Mouse (Mus musculus) monocyte, adult 2 months (primary cell): ENCODE measurements around the gene Gm12845.
"Not testable (repeated sequence)": the region's sequence is repeated elsewhere in the genome, so short reads cannot be mapped to it uniquely, and the experiment has no call there.

Experiments
- DNase-seq, 2 experiments: peaks; one replicate each; pipeline ENCODE4 v3.0.0; 2022; ENCODE audit warnings: low spot score in 2 of 2, low read depth in 1 of 2

The Gm12845 gene

GRCm38 (mm10) chr4:117724112-117724511 is at the start of gene Gm12845:
TSS of gene Gm12845 (plus strand) at chr4:117724412.
- DNase-seq: no peak

DNA sequence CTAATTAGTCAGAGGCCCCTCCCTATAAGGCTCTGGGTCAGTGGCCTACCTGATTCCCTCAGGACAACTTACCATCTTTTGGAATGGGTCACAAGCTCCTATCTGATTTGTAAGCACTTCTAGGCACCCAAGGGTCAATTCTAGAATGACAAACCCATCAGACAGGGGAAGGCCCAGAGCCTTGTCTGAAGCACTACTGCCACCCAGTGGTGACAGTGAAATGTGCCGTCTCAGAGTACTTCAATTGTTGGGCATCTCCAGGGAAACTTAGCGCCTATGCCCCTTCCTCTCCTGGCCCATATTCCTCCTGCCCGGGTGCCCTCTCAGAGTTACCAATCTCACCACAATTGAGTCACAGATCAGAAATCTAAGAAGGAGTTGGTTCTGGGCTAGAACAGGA is 47.3 kb upstream of the Gm12845 start:
- DNase-seq: peak in 1 of 2 experiments; percentile 44

DNA sequence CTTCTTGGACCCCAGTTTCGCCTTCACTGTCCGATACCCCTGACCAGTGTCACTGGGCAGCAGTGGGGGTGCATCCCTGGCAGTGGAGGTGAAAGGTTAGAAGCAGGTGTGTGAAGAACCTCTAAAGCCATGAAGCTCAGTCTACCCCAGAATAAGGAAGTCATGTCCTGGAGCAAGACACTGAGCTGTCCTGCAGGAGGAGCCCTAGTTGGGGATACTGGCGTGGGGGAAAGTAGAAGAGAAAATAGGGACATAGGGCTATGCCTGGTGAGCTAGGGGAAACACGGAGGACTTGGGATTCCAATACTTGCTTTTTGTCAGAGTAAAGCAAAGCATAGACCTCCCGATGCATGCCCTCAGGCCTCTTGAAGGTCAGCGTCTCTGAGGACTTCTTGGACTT is 43.2 kb upstream of the Gm12845 start:
- DNase-seq: no peak

DNA sequence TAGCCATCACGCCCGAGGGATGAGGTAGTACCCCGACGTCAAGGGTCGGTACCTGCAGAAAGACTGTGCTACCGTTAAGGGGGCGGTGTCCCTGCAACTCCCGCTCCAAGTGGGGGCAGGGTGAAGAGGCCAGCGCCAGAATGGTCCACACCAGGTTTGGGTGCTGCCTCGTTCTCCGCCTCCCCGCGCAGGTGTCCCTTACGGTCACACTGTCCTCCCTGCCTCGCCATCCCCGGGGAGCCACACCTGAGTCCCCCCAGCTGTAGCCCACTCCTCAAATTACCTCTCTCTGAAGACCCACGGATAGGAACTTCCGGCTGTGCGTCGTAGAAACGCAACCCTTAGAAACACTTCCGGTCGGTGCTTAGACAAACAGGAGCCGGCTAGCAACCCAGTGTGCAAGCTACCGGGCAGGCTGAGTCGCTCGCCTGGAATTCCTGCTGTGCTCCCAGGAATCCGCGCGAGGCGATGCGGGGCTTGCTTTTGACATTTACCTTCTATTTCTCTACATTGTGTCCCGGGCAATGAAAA is 42.2 kb upstream of the Gm12845 start, which contains the start of gene Dmap1:
TSS of gene Dmap1 (minus strand) at position 343 of the 531 bp plus-strand sequence.
- DNase-seq: peak; percentile 23 to 58

GRCm38 (mm10) chr4:117682463-117682862 is 41.7 kb upstream of the Gm12845 start:
- DNase-seq: no peak

DNA sequence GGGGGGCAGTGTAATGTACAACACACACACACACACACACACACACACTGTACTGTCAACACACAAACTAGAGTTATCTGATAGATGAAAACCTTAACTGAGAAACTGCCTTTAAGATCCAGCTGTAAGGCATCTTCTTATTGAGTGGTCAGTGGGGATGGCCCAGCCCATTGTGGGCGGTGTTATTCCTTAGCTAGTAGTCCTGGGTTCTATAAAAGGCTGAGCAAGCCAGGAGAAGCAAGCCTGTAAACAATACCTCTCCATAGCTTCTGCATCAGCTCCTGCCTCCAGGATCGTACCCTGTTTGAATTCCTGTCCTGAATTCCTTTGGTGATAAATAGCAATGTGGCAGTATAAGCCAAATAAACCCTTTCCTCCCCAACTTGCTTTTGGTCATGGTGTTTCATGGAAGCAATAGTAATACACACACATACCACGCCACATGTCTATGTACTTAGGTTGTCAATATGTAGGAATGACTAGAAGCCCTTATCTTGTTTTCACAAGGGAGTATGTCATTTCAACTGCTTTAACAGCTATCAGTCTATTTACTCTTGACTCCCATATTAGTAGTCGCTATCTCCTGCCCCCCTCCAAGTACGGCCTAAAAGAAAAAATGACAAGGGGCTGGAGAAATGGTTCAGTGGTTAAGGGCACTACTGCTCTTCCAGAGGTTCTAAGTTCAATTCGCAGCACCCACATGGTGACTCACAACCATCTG is 41.0 kb upstream of the Gm12845 start:
- DNase-seq: no peak

DNA sequence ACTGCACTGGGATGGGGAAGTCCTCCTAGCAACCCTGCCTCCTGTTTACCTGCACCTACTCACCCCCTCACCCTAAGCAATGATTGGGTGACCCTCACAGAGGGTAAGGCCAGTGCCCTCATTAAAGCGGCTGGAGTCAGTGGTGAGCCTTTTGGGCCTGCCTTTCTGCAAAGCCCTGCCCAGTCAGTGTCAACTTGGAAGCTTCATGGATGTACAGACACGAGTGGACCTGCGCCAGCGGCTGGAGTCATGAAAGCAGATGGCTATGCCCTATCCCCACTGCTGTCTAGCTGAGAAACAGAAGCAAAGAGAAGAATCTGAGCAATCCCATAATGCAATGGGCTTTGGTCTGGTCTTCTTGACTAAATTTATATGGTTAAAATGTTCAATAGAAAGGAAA is 37.9 kb upstream of the Gm12845 start:
- DNase-seq: no peak

- no peak for DNase-seq
These were observed 18.9 kb upstream of the Gm12845 start for GRCm38 (mm10) chr4:117705361-117705760.

DNA sequence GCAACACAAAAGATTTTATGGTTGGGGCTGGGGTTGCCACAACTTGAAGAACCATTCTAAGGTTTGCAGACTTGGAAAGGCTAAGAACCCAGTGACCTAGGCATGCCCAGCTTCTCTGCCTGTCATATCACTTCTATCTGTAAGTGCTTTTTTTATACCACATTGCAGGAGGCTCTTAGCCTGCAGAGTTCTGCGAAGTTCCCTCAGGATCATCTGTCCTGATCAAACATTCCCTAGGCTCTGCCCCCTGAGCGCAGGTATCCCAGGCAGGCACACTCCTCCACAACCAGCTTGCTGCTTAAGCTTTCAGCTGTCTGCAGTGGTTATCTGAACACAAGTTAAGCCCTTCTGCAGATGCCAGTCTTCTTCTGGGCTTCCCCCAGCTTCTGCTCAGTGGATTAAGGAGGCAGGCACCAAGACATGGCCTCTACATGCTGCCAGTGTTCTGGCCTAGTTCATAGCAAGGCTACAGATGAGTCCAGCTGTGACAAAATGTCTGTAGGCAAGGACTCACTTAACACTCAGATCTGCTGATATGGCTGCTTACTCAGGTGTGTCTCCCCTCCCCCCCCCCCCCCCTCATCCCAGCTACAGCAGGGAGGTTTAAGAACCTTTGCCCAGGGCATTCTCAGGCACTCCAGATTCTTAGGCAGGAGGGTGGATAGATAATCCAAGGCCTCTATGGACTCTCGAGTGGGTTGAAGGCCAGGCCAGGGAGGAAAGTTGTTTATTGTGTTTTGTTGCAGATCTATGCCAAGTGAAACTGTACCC is 15.2 kb upstream of the Gm12845 start:
- no peak for DNase-seq

DNA sequence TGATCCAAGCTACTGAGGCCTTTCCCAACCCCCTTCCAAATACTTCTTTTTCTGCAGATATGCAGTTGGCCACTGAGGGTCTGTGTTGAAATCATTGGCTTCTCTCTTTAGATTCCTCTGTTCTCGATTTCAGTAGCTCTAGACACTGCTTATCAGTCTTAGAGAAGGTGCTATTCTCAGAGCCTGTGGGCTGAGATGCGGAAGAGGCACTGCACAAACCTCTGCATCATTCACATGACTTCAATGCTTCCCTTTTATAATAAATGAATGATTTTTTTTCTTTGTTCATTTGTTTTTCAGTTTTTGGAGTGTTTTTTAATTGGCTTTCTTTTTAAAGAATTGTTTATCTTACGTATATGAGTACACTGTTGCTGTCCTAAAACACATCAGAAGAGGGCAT is 11.9 kb upstream of the Gm12845 start:
- DNase-seq: no peak

GRCm38 (mm10) chr4:117713303-117714098 is 10.7 kb upstream of the Gm12845 start:
- no peak for DNase-seq

DNA sequence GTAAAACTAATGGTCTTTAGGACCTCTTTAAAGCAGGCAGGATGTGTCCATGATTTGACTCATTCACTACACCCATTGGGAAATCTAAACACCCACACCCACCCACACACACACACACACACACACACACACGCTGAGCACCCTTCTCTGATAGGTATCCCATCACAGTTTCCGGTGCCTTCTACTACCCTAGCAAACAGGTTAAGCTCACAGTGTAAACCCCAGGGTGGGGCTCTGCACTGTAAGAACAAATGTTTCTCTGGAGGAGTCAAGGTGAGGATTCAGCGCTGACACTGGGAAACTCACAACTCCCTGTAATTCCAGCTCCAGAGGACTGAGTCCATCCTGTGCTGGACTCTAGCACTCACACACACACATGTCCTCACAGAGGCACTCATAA is 7.7 kb downstream of the Gm12845 start:
- no peak for DNase-seq

- DNase-seq: no peak
These were observed 13.3 kb downstream of the Gm12845 start for GRCm38 (mm10) chr4:117737559-117737958.

- not testable (repeated sequence) for DNase-seq
These were observed 28.3 kb downstream of the Gm12845 start for GRCm38 (mm10) chr4:117752469-117752868.

DNA sequence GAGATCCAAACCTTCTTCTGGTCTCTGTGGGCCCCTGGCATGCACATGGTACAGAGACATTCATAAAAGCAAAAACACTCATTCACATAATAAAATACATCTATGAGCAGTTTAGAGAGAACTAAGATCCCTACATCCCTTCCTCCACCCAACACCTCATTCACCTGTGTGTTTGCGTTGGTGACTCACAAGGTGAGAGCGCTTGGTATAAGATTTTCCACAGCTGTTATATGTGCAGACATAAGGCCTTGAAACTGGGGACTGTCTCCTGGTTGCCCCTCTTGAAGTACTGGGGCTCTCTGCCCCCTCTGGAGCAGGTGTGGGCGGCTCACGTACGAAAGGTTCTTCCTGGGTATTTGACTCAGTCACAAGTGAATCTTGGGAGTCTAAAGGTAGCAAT is 35.9 kb downstream of the Gm12845 start:
- DNase-seq: no peak

DNA sequence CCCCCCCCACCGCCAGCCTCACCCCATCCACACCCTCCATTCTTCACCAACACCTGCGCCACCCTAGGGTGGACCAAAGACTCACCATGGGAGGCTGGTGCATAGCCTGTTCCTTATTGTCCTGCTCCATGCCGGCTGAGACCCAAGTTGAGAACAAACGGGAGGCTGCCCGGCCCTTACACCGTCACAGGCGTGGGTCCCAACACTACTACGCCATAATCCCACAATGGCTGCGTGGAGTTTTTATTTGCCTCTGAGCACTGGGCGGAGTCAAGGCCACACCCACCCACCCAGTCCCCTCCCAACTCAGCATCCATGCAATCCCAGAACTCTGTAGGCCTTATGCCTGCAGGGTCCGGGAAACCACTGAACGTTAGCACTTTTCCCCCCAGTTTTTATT is 41.2 kb downstream of the Gm12845 start, which contains the start of gene Klf17:
TSS of gene Klf17 (minus strand) at position 233 of the 400 bp plus-strand sequence.
- no peak for DNase-seq

DNA sequence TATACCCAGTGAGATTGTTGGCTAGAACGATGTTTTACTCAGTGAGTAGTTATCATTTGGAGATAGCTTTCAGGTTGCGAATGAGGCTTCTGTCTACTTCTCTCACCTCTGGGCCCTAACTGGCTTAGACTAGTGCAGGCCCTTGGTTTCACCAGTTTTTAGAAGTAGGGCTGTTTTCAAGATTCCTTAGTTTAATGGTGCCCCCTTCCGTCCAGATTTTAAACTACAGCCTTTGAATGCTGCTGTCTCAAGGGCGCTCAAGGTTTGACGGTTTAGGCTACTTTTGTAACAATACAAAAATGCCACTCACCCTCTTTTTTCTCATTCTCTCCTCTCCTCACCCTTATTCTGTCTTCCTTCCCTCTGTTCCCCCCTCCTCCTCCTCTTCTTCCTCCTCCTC is 46.7 kb downstream of the Gm12845 start:
- DNase-seq: no peak

DNA sequence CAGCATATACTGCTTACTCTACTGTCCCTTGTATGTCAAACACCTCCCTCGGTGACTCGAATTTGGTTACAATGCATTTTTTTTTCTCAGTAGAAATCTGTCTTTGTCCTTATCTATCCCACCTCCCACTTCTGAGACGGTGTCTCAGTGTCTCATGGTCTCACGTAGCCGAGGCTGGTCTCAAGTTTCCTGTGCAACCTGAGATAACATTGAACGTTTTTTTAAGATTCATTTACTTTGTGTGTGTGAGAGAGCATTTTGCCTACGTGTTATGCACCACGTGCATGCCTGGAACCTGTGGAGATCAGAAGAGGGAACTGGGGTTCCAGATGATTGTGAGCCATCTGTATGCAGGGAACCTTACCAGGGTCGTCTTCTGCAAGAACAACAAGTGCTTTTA is 48.7 kb downstream of the Gm12845 start:
- DNase-seq: no peak
